8 mouse cellular contexts compared by ENCODE assay signal in the genomic region with DNA sequence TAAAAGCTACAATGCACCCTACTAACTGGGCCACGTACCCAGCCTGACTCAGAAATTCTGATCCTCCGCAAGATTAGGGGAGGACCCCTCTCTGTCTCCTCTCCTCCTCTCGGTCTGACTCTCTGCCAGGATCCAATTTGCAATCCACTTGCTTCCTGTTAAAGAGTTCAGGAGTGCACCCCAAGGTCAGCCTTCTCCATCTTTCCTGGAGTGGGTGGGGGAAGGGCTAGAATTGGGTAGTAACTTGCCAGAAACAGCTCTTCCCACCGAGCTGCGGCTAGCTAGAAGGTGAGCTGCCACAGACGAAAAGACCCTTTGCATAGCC. TPM values are rescaled to one million over a fixed set of nuclear protein-coding genes. Genes with fewer than 3 reads are reported as not detected.
DNase-seq lines count a peak whose midpoint lies in the region; ATAC-seq and TF ChIP-seq lines count a peak whose summit lies in the region.

No protein-coding gene starts in this region.

- H3K27ac ChIP-seq in thymus, adult 2 months (ENCODE audit: control insufficient read depth, insufficient read depth, low read length): peak overlapping the region; percentile 92
- peak overlapping the region; percentile 93 for H3K27ac ChIP-seq in embryonic facial prominence, embryonic 10.5 days (replicated peaks)
- peak overlapping the region; percentile 88 for H3K27ac ChIP-seq in hindbrain, embryonic 12.5 days
- H3K27ac ChIP-seq in liver, embryonic 11.5 days (ENCODE audit: low read depth, low read length): peak overlapping the region; percentile 86; the same call in 1 of the 2 replicates
- 0 out of 2 replicates have a peak overlapping the region, but pooled peaks have one; percentile 4 for H3K27ac ChIP-seq in neural tube, embryonic 11.5 days (ENCODE audit: low read depth, low read length)

- WGBS in thymus, adult 2 months: 12% methylated on average over 6 of the region's 6 CpGs
- WGBS in embryonic facial prominence, embryonic 10.5 days: 2% methylated on average over 6 of the region's 6 CpGs
- 2% methylated on average over 6 of the region's 6 CpGs for WGBS in hindbrain, embryonic 12.5 days
- 6% methylated on average over 6 of the region's 6 CpGs for WGBS in liver, embryonic 11.5 days
- 5% methylated on average over 6 of the region's 6 CpGs for WGBS in neural tube, embryonic 11.5 days

- H3K27me3 ChIP-seq in thymus, adult 2 months (ENCODE audit: control insufficient read depth, insufficient read depth, low read length): no peaks in the 10 kb centered on the region
- peaks cover 20% of the 10 kb centered on the region for H3K27me3 ChIP-seq in embryonic facial prominence, embryonic 10.5 days (replicated peaks; ENCODE audit: low read depth, poor library complexity, severe bottlenecking)
- H3K27me3 ChIP-seq in hindbrain, embryonic 12.5 days: peaks cover 5% of the 10 kb centered on the region; the same call in 1 of the 2 replicates
- H3K27me3 ChIP-seq in liver, embryonic 11.5 days (replicated peaks; ENCODE audit: control insufficient read depth, insufficient read depth, low read length): no peaks in the 10 kb centered on the region
- no peaks in the 10 kb centered on the region for H3K27me3 ChIP-seq in neural tube, embryonic 11.5 days (ENCODE audit: control insufficient read depth, insufficient read depth, low read length)

- ATAC-seq in hindbrain, embryonic 12.5 days (ENCODE audit: low FRiP score): peak; percentile 24; the same call in 1 of the 2 replicates
- no peak for ATAC-seq in liver, embryonic 11.5 days (replicated peaks; ENCODE audit: low FRiP score)
- peak; percentile 4; the same call in 1 of the 2 replicates for ATAC-seq in neural tube, embryonic 11.5 days (ENCODE audit: insufficient read depth, low FRiP score, low TSS enrichment)

- H3K4me3 ChIP-seq in thymus, adult 2 months (ENCODE audit: control insufficient read depth, insufficient read depth, low read length): peak overlapping the region; percentile 72
- peak overlapping the region; percentile 78 for H3K4me3 ChIP-seq in embryonic facial prominence, embryonic 10.5 days
- peak overlapping the region; percentile 58 for H3K4me3 ChIP-seq in hindbrain, embryonic 12.5 days
- H3K4me3 ChIP-seq in liver, embryonic 11.5 days (ENCODE audit: low read depth, low read length): peak overlapping the region; percentile 71
- peak overlapping the region; percentile 60 for H3K4me3 ChIP-seq in neural tube, embryonic 11.5 days (ENCODE audit: low read depth, low read length)

- intact Hi-C loops in left cerebral cortex, postnatal 4 days (cut with DNase I): no loop called here
- intact Hi-C loops in gastrocnemius, postnatal 36 days (cut with DNase I): loop anchor here (5.0 to 10.0 kb wide), 2 partner anchors 92 to 1045 kb away; no protein-coding TSS in a partner anchor

- TF ChIP-seq POLR2A in thymus, adult 2 months (IDR thresholded peaks at IDR 0.05; ENCODE audit: control insufficient read depth, extremely low read depth, insufficient read depth, low read length, poor library complexity): no peak

- no peaks in the 10 kb centered on the region for H3K9me3 ChIP-seq in embryonic facial prominence, embryonic 10.5 days
- H3K9me3 ChIP-seq in hindbrain, embryonic 12.5 days (replicated peaks): no peaks in the 10 kb centered on the region
- no peaks in the 10 kb centered on the region for H3K9me3 ChIP-seq in liver, embryonic 11.5 days (ENCODE audit: control insufficient read depth, low read length)
- H3K9me3 ChIP-seq in neural tube, embryonic 11.5 days (ENCODE audit: control insufficient read depth, low read length): no peaks in the 10 kb centered on the region

- no peak for TF ChIP-seq CTCF in thymus, adult 2 months (IDR thresholded peaks at IDR 0.05; ENCODE audit: borderline replicate concordance, control insufficient read depth, extremely low read depth, insufficient read depth, low read length, poor library complexity)

- peak overlapping the region; percentile 75; the same call in 1 of the 2 replicates for H3K9ac ChIP-seq in hindbrain, embryonic 12.5 days
- peak overlapping the region; percentile 69 for H3K9ac ChIP-seq in liver, embryonic 11.5 days (ENCODE audit: low read depth, low read length)
- H3K9ac ChIP-seq in neural tube, embryonic 11.5 days (ENCODE audit: low read length): peak overlapping the region; percentile 73

- H3K36me3 ChIP-seq in thymus, adult 2 months (ENCODE audit: control insufficient read depth, insufficient read depth, low read length): no peaks in the 10 kb centered on the region
- no peaks in the 10 kb centered on the region for H3K36me3 ChIP-seq in embryonic facial prominence, embryonic 10.5 days (replicated peaks)
- H3K36me3 ChIP-seq in hindbrain, embryonic 12.5 days: no peaks in the 10 kb centered on the region
- H3K36me3 ChIP-seq in liver, embryonic 11.5 days (ENCODE audit: control insufficient read depth, insufficient read depth, low read length): no peaks in the 10 kb centered on the region
- H3K36me3 ChIP-seq in neural tube, embryonic 11.5 days (ENCODE audit: control insufficient read depth, insufficient read depth, low read length): no peaks in the 10 kb centered on the region

- H3K4me1 ChIP-seq in thymus, adult 2 months (replicated peaks; ENCODE audit: control insufficient read depth, insufficient read depth, low read length): peaks cover 15% of the 10 kb centered on the region
- peaks cover 44% of the 10 kb centered on the region for H3K4me1 ChIP-seq in embryonic facial prominence, embryonic 10.5 days
- H3K4me1 ChIP-seq in hindbrain, embryonic 12.5 days: peaks cover 21% of the 10 kb centered on the region
- H3K4me1 ChIP-seq in liver, embryonic 11.5 days (replicated peaks; ENCODE audit: control insufficient read depth, insufficient read depth, low read length): peaks cover 8% of the 10 kb centered on the region
- H3K4me1 ChIP-seq in neural tube, embryonic 11.5 days (ENCODE audit: control insufficient read depth, insufficient read depth, low read length): peaks cover 2% of the 10 kb centered on the region; the same call in 1 of the 2 replicates

- H3K4me2 ChIP-seq in hindbrain, embryonic 12.5 days (replicated peaks): peak overlapping the region; percentile 73
- H3K4me2 ChIP-seq in liver, embryonic 11.5 days: peak overlapping the region; percentile 85
- peak overlapping the region; percentile 74 for H3K4me2 ChIP-seq in neural tube, embryonic 11.5 days (ENCODE audit: low read depth)

- DNase-seq in thymus, adult 2 months: no peak
- no peak for DNase-seq in thymus, postnatal 36 days
- peak; percentile 70 for DNase-seq in embryonic facial prominence, embryonic 10.5 days (ENCODE audit: low spot score)
- DNase-seq in liver, embryonic 11.5 days (ENCODE audit: low spot score): peak; percentile 52
- peak; percentile 64 for DNase-seq in neural tube, embryonic 11.5 days (ENCODE audit: low spot score)
- no peak for DNase-seq in left cerebral cortex, postnatal 4 days
- no peak for DNase-seq in gastrocnemius, postnatal 36 days

RNA-seq across cellular contexts. Expression of gene Spred2, which starts 4.8 kb away (rescaled TPM):
- 25.4 and 34.0 TPM in 2 replicates for polyA plus RNA-seq in thymus, adult 2 months (2012; rRNA removed)
- polyA plus RNA-seq in embryonic facial prominence, embryonic 10.5 days (2016; fragmentation: Nextera tagmentation; extraction: Ambion mirVana): 8.3 and 8.6 TPM in 2 replicates
- 6.8 and 7.8 TPM in 2 replicates for polyA plus RNA-seq in hindbrain, embryonic 12.5 days (2016; fragmentation: Nextera tagmentation; extraction: Ambion mirVana)
- polyA plus RNA-seq in liver, embryonic 11.5 days (2014; fragmentation: Nextera tagmentation; extraction: Ambion mirVana): 4.8 and 5.0 TPM in 2 replicates
- polyA plus RNA-seq in neural tube, embryonic 11.5 days (2014; fragmentation: Nextera tagmentation; extraction: Ambion mirVana): 6.2 and 6.4 TPM in 2 replicates
- 10 to 100 TPM; 52.1 to 57.0 TPM for total RNA-seq in left cerebral cortex, postnatal 4 days (2021)
- 1 to 10 TPM; 6.1 to 7.1 TPM for total RNA-seq in gastrocnemius, postnatal 36 days (2021)

Comparison
In these comparisons a context has a peak if more than half of its experiments do, and no peak if none do; other contexts are left out.
1. DNase-seq: peak in embryonic facial prominence, embryonic 10.5 days (single experiment), liver, embryonic 11.5 days (single experiment) and neural tube, embryonic 11.5 days (single experiment); none in thymus, adult 2 months (single experiment), thymus, postnatal 36 days (0 of 2), left cerebral cortex, postnatal 4 days (single experiment) and gastrocnemius, postnatal 36 days (0 of 2).
2. H3K27ac ChIP-seq: peak in every context shown above with its lines; median percentile 93 in embryonic facial prominence, embryonic 10.5 days; 92 in thymus, adult 2 months; 88 in hindbrain, embryonic 12.5 days; 86 in liver, embryonic 11.5 days; 4 in neural tube, embryonic 11.5 days.
3. Peak in every context shown above with its lines, with median percentiles within 50 percentile points of each other: H3K4me3 ChIP-seq, H3K4me2 ChIP-seq and H3K9ac ChIP-seq.